Mouse (Mus musculus): Measurements from ENCODE around the gene Abhd11.
A peak's percentile ranks its signal among the peaks of the same experiment; 100 is the strongest.
"Not testable (repeated sequence)": the region's sequence is repeated elsewhere in the genome, so short reads cannot be mapped to it uniquely, and the experiment has no call there.

The Abhd11 gene

GRCm38 (mm10) chr5:135040777-135041176 lies 31.8 kb downstream of the Abhd11 start:
- H3K4me1 ChIP-seq (replicated peaks; ENCODE audit: low read depth, low read length): peaks cover 70% of the 10 kb centered on the region
- TF ChIP-seq CTCF (conservative IDR thresholded peaks at IDR 0.05; ENCODE audit: low read length): no peak
- TF ChIP-seq POU5F1 (IDR thresholded peaks at IDR 0.05; ENCODE audit: borderline replicate concordance, low read length): no peak
- no peak for TF ChIP-seq NANOG (IDR thresholded peaks at IDR 0.05; ENCODE audit: borderline replicate concordance, low read length)

DNA sequence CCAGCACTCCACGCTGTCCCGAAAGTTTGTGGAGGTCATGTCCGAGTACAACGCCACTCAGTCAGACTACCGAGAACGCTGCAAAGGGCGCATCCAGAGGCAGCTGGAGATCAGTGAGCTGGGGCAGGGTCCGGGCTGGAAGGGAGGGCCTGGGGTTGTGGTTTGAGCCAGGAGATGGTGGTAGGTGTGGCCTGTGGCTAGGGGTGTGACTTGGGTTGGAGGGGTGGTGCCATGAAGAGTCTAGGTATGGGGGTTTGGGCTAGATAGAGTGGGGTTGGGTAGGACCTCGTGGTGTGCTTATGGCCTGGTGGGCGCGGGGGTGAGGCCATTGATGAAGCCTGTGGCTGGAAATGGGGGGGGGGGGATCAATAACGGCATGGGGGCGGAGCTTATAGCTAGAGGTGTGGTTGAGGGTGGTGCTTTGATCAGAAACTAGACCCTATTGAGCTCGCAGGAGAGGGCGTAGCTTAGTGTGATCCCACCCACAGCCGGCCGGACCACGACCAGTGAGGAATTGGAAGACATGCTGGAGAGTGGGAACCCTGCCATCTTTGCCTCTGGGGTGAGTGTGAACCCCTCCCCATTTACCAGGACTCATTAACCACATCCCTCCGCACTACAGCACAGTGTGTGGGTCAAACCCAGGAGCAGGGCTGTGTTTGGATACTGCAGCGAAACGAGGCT lies 33.3 kb downstream of the Abhd11 start:
- Histone ChIP-seq H3K9me3 (ENCODE audit: low read length) (no peaks in the 10 kb centered on the region), H3K4me1 (replicated peaks; ENCODE audit: low read depth, low read length) (peaks cover 57% of the 10 kb centered on the region), H3K27me3 (ENCODE audit: insufficient read depth, low read length) (no peaks in the 10 kb centered on the region), H3K4me3 (replicated peaks; ENCODE audit: low read length) (peak overlapping the region; percentile 80), H3K36me3 (ENCODE audit: insufficient read depth, low read length) (peaks cover 44% of the 10 kb centered on the region)
- TF ChIP-seq POU5F1 (IDR thresholded peaks at IDR 0.05; ENCODE audit: borderline replicate concordance, low read length) (no peak), NANOG (IDR thresholded peaks at IDR 0.05; ENCODE audit: borderline replicate concordance, low read length) (no peak), CTCF (conservative IDR thresholded peaks at IDR 0.05; ENCODE audit: low read length) (no peak)

More at GRCm38 (mm10) chr5:135040777-135041176, 31.8 kb downstream of the Abhd11 start:
- H3K36me3 ChIP-seq (ENCODE audit: insufficient read depth, low read length): peaks cover 34% of the 10 kb centered on the region
- H3K9me3 ChIP-seq (ENCODE audit: low read length): no peaks in the 10 kb centered on the region
- H3K4me3 ChIP-seq (replicated peaks; ENCODE audit: low read length): no peak overlapping the region
- no peaks in the 10 kb centered on the region for H3K27me3 ChIP-seq (ENCODE audit: insufficient read depth, low read length)

- H3K36me3 ChIP-seq (ENCODE audit: insufficient read depth, low read length): peaks cover 46% of the 10 kb centered on the region
- H3K4me3 ChIP-seq (replicated peaks; ENCODE audit: low read length): no peak overlapping the region
- H3K27me3 ChIP-seq (ENCODE audit: insufficient read depth, low read length): no peaks in the 10 kb centered on the region
- no peak for TF ChIP-seq NANOG (IDR thresholded peaks at IDR 0.05; ENCODE audit: borderline replicate concordance, low read length)
- TF ChIP-seq POU5F1 (IDR thresholded peaks at IDR 0.05; ENCODE audit: borderline replicate concordance, low read length): no peak
- no peak for TF ChIP-seq CTCF (conservative IDR thresholded peaks at IDR 0.05; ENCODE audit: low read length)
- no peaks in the 10 kb centered on the region for H3K9me3 ChIP-seq (ENCODE audit: low read length)
- peaks cover 46% of the 10 kb centered on the region for H3K4me1 ChIP-seq (replicated peaks; ENCODE audit: low read depth, low read length)
These were observed 35.6 kb downstream of the Abhd11 start for GRCm38 (mm10) chr5:135044575-135044974.

- TF ChIP-seq NANOG (IDR thresholded peaks at IDR 0.05; ENCODE audit: borderline replicate concordance, low read length): no peak
- no peak for TF ChIP-seq POU5F1 (IDR thresholded peaks at IDR 0.05; ENCODE audit: borderline replicate concordance, low read length)
- TF ChIP-seq CTCF (conservative IDR thresholded peaks at IDR 0.05; ENCODE audit: low read length): no peak
- Histone ChIP-seq H3K4me1 (replicated peaks; ENCODE audit: low read depth, low read length) (peaks cover 39% of the 10 kb centered on the region), H3K4me3 (replicated peaks; ENCODE audit: low read length) (no peak overlapping the region), H3K36me3 (ENCODE audit: insufficient read depth, low read length) (peaks cover 82% of the 10 kb centered on the region), H3K9me3 (ENCODE audit: low read length) (no peaks in the 10 kb centered on the region), H3K27me3 (ENCODE audit: insufficient read depth, low read length) (no peaks in the 10 kb centered on the region)
These were observed 39.6 kb downstream of the Abhd11 start for GRCm38 (mm10) chr5:135048539-135048938.

GRCm38 (mm10) chr5:135049268-135049667 lies 40.3 kb downstream of the Abhd11 start:
- Histone ChIP-seq H3K36me3 (ENCODE audit: insufficient read depth, low read length) (peaks cover 86% of the 10 kb centered on the region), H3K4me1 (replicated peaks; ENCODE audit: low read depth, low read length) (peaks cover 44% of the 10 kb centered on the region)
- H3K27me3 ChIP-seq (ENCODE audit: insufficient read depth, low read length); H3K4me3 ChIP-seq (replicated peaks; ENCODE audit: low read length); H3K9me3 ChIP-seq (ENCODE audit: low read length): not testable (repeated sequence)

GRCm38 (mm10) chr5:135053356-135053755 lies 44.4 kb downstream of the Abhd11 start:
- Histone ChIP-seq H3K27me3 (ENCODE audit: insufficient read depth, low read length) (no peaks in the 10 kb centered on the region), H3K36me3 (ENCODE audit: insufficient read depth, low read length) (peaks cover 93% of the 10 kb centered on the region), H3K4me3 (replicated peaks; ENCODE audit: low read length) (no peak overlapping the region), H3K9me3 (ENCODE audit: low read length) (no peaks in the 10 kb centered on the region), H3K4me1 (replicated peaks; ENCODE audit: low read depth, low read length) (peaks cover 54% of the 10 kb centered on the region)
- no peak for TF ChIP-seq NANOG (IDR thresholded peaks at IDR 0.05; ENCODE audit: borderline replicate concordance, low read length)
- TF ChIP-seq CTCF (conservative IDR thresholded peaks at IDR 0.05; ENCODE audit: low read length): no peak
- no peak for TF ChIP-seq POU5F1 (IDR thresholded peaks at IDR 0.05; ENCODE audit: borderline replicate concordance, low read length)
